Mouse (Mus musculus): ENCODE measurements at regions not wholly inside any gene's neighbourhood (a gene's known extent, or its start where the extent isn't known, plus 50 kb on each side); places are given as distances from the start of the nearest gene placed in this dataset.

DNA sequence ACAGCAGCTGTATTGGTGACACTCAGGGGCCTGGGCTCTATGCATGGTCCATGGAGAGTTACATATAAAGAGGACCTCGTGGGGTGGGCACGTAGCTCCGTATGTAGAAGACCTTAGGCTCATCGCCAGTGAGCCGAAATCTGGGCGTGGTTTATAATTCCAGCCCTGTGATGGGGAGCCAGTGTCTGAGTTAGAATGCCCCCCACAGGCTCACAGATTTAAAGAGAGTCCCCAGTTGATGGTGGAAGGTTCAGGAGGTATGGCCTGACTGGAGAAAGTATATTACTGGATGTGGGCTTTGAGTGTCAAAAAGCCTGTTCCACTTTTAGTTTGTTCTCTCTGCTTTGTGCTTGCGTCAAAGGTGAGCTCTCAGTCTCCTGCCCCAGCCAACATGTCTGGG is 54.8 kb downstream of the 1700122O11Rik start:
- no peak overlapping the region for H3K27ac ChIP-seq (ENCODE audit: control insufficient read depth, insufficient read depth, low read depth, low read length)
- H3K36me3 ChIP-seq (ENCODE audit: control insufficient read depth, insufficient read depth, low read length): no peaks in the 10 kb centered on the region

GRCm38 (mm10) chr17:47981556-47982027 is 56.5 kb downstream of the 1700122O11Rik start:
- TF ChIP-seq CTCF (IDR thresholded peaks at IDR 0.05; ENCODE audit: control insufficient read depth, insufficient read depth, insufficient replicate concordance, low read depth, low read length): no peak
- TF ChIP-seq POLR2A (IDR thresholded peaks at IDR 0.05; ENCODE audit: control insufficient read depth, low read depth, low read length): no peak
- Histone ChIP-seq H3K4me3 (ENCODE audit: control insufficient read depth, low read depth, low read length) (no peak overlapping the region), H3K36me3 (ENCODE audit: control insufficient read depth, insufficient read depth, low read length) (no peaks in the 10 kb centered on the region), H3K4me1 (ENCODE audit: control insufficient read depth, insufficient read depth, low read length) (peaks cover 2% of the 10 kb centered on the region), H3K27me3 (ENCODE audit: control insufficient read depth, insufficient read depth, low read length) (no peaks in the 10 kb centered on the region), H3K27ac (ENCODE audit: control insufficient read depth, insufficient read depth, low read depth, low read length) (no peak overlapping the region)

More for the DNA sequence above, 54.8 kb downstream of the 1700122O11Rik start:
- peaks cover 2% of the 10 kb centered on the region; the same call in 1 of the 2 replicates for H3K4me1 ChIP-seq (ENCODE audit: control insufficient read depth, insufficient read depth, low read length)
- H3K27me3 ChIP-seq (ENCODE audit: control insufficient read depth, insufficient read depth, low read length): no peaks in the 10 kb centered on the region
- no peak overlapping the region for H3K4me3 ChIP-seq (ENCODE audit: control insufficient read depth, low read depth, low read length)
- no peak for TF ChIP-seq CTCF (IDR thresholded peaks at IDR 0.05; ENCODE audit: control insufficient read depth, insufficient read depth, insufficient replicate concordance, low read depth, low read length)
- no peak for TF ChIP-seq POLR2A (IDR thresholded peaks at IDR 0.05; ENCODE audit: control insufficient read depth, low read depth, low read length)

- TF ChIP-seq CTCF (IDR thresholded peaks at IDR 0.05; ENCODE audit: control insufficient read depth, insufficient read depth, insufficient replicate concordance, low read depth, low read length): no peak
- TF ChIP-seq POLR2A (IDR thresholded peaks at IDR 0.05; ENCODE audit: control insufficient read depth, low read depth, low read length): no peak
- no peaks in the 10 kb centered on the region for H3K36me3 ChIP-seq (ENCODE audit: control insufficient read depth, insufficient read depth, low read length)
- H3K27ac ChIP-seq (ENCODE audit: control insufficient read depth, insufficient read depth, low read depth, low read length): no peak overlapping the region
- peaks cover 18% of the 10 kb centered on the region for H3K4me1 ChIP-seq (ENCODE audit: control insufficient read depth, insufficient read depth, low read length)
- H3K4me3 ChIP-seq (ENCODE audit: control insufficient read depth, low read depth, low read length): no peak overlapping the region
- no peaks in the 10 kb centered on the region for H3K27me3 ChIP-seq (ENCODE audit: control insufficient read depth, insufficient read depth, low read length)
Observed at GRCm38 (mm10) chr17:47979266-47979665, 54.8 kb upstream of the Foxp4 start.

DNA sequence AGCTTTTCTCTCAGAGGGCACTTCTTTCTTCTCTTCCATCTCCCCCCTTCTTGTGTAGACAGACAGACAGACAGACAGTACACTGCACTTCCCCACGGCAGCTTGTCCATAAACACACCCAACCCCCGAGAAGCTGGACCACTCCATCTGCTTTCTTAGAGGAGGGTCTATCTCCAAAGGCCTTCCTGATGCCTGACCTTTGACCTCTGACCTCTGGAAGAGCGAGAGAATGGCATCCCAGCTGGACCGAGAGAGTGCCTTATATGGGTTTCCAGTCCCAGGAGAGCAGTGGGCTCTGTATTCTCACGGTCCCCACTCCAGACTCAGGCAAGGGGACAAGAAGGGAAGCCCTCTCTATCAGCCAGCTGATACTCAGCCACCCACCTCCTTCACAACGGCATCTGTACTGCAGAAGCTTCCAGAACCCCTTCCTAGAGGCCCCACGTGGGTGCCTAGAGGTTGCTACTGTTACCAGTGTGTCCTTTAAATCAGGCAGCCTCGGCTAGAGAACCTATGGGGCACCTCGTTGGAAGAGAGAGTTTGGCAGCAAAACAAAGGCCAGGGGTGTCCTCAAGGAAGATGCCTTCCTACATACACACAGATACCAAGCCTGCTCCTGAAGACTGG is 54.1 kb upstream of the Foxp4 start:
- Histone ChIP-seq H3K4me1 (ENCODE audit: control insufficient read depth, insufficient read depth, low read length) (peaks cover 24% of the 10 kb centered on the region), H3K36me3 (ENCODE audit: control insufficient read depth, insufficient read depth, low read length) (no peaks in the 10 kb centered on the region), H3K27me3 (ENCODE audit: control insufficient read depth, insufficient read depth, low read length) (no peaks in the 10 kb centered on the region), H3K27ac (ENCODE audit: control insufficient read depth, insufficient read depth, low read depth, low read length) (peak overlapping the region; percentile 28; the same call in 1 of the 2 replicates), H3K4me3 (ENCODE audit: control insufficient read depth, low read depth, low read length) (no peak overlapping the region)
- TF ChIP-seq POLR2A (IDR thresholded peaks at IDR 0.05; ENCODE audit: control insufficient read depth, low read depth, low read length) (no peak), CTCF (IDR thresholded peaks at IDR 0.05; ENCODE audit: control insufficient read depth, insufficient read depth, insufficient replicate concordance, low read depth, low read length) (no peak)

- TF ChIP-seq POLR2A (IDR thresholded peaks at IDR 0.05; ENCODE audit: control insufficient read depth, low read depth, low read length): no peak
- no peak for TF ChIP-seq CTCF (IDR thresholded peaks at IDR 0.05; ENCODE audit: control insufficient read depth, insufficient read depth, insufficient replicate concordance, low read depth, low read length)
- peaks cover 27% of the 10 kb centered on the region for H3K4me1 ChIP-seq (ENCODE audit: control insufficient read depth, insufficient read depth, low read length)
- H3K36me3 ChIP-seq (ENCODE audit: control insufficient read depth, insufficient read depth, low read length): no peaks in the 10 kb centered on the region
- no peak overlapping the region for H3K4me3 ChIP-seq (ENCODE audit: control insufficient read depth, low read depth, low read length)
- H3K27ac ChIP-seq (ENCODE audit: control insufficient read depth, insufficient read depth, low read depth, low read length): peak overlapping the region; percentile 28; the same call in 1 of the 2 replicates
- no peaks in the 10 kb centered on the region for H3K27me3 ChIP-seq (ENCODE audit: control insufficient read depth, insufficient read depth, low read length)
Observed at GRCm38 (mm10) chr17:47978001-47978400, 53.6 kb upstream of the Foxp4 start.

DNA sequence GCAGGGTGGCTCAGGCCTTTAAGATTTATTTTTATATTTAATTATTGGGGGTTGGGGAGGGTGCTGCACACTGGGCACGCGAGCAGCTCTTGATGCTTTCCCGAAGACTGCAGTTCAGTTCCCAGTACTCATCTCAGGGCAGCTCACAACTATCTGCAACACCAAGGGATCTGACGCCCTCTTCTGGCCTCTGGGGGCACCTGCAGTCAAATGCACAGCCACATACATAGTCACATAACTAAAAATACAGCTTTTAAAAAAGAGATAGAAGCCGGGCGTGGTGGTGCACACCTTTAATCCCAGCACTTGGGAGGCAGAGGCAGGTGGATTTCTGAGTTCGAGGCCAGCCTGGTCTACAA is 52.5 kb upstream of the Foxp4 start:
- Histone ChIP-seq H3K27me3 (ENCODE audit: control insufficient read depth, insufficient read depth, low read length) (no peaks in the 10 kb centered on the region), H3K4me3 (ENCODE audit: control insufficient read depth, low read depth, low read length) (no peak overlapping the region), H3K27ac (ENCODE audit: control insufficient read depth, insufficient read depth, low read depth, low read length) (no peak overlapping the region)

GRCm38 (mm10) chr17:47976061-47976998 is 51.9 kb upstream of the Foxp4 start:
- Histone ChIP-seq H3K4me3 (ENCODE audit: control insufficient read depth, low read depth, low read length) (peak overlapping the region; percentile 30), H3K27ac (ENCODE audit: control insufficient read depth, insufficient read depth, low read depth, low read length) (peak overlapping the region; percentile 89), H3K4me1 (ENCODE audit: control insufficient read depth, insufficient read depth, low read length) (peaks cover 27% of the 10 kb centered on the region), H3K36me3 (ENCODE audit: control insufficient read depth, insufficient read depth, low read length) (no peaks in the 10 kb centered on the region), H3K27me3 (ENCODE audit: control insufficient read depth, insufficient read depth, low read length) (no peaks in the 10 kb centered on the region)
- no peak for TF ChIP-seq CTCF (IDR thresholded peaks at IDR 0.05; ENCODE audit: control insufficient read depth, insufficient read depth, insufficient replicate concordance, low read depth, low read length)
- peak; percentile 49; the same call in 1 of the 2 replicates for TF ChIP-seq POLR2A (IDR thresholded peaks at IDR 0.05; ENCODE audit: control insufficient read depth, low read depth, low read length)

More for the DNA sequence above, 52.5 kb upstream of the Foxp4 start:
- Histone ChIP-seq H3K4me1 (ENCODE audit: control insufficient read depth, insufficient read depth, low read length) (peaks cover 27% of the 10 kb centered on the region), H3K36me3 (ENCODE audit: control insufficient read depth, insufficient read depth, low read length) (no peaks in the 10 kb centered on the region)
- TF ChIP-seq CTCF (IDR thresholded peaks at IDR 0.05; ENCODE audit: control insufficient read depth, insufficient read depth, insufficient replicate concordance, low read depth, low read length) (peak; percentile 19; the same call in 1 of the 2 replicates), POLR2A (IDR thresholded peaks at IDR 0.05; ENCODE audit: control insufficient read depth, low read depth, low read length) (no peak)
